Mouse (Mus musculus) gonadal fat pad, adult 2 months (tissue): Measurements from ENCODE around the gene Zmym3. TPM values are rescaled to one million over a fixed set of nuclear protein-coding genes. Genes with fewer than 3 reads are reported as not detected.
"Not testable (repeated sequence)": the region's sequence is repeated elsewhere in the genome, so short reads cannot be mapped to it uniquely, and the experiment has no call there.

Source experiments
- DNase-seq: peaks from one replicate; pipeline ENCODE4 v3.0.0-alpha.2; 2012; ENCODE audit warnings: low read depth
- polyA plus RNA-seq: library from polyadenylated mRNA; depleted of rRNA; stranded (reverse); fragments of >200 nt; gene quantifications from 2 replicates; pipeline ENCODE4 v1.2.3, GENCODE M21; 2012; rRNA removed

Gene Zmym3
- polyA plus RNA-seq, 1 experiment, result 45.6 TPM

DNA sequence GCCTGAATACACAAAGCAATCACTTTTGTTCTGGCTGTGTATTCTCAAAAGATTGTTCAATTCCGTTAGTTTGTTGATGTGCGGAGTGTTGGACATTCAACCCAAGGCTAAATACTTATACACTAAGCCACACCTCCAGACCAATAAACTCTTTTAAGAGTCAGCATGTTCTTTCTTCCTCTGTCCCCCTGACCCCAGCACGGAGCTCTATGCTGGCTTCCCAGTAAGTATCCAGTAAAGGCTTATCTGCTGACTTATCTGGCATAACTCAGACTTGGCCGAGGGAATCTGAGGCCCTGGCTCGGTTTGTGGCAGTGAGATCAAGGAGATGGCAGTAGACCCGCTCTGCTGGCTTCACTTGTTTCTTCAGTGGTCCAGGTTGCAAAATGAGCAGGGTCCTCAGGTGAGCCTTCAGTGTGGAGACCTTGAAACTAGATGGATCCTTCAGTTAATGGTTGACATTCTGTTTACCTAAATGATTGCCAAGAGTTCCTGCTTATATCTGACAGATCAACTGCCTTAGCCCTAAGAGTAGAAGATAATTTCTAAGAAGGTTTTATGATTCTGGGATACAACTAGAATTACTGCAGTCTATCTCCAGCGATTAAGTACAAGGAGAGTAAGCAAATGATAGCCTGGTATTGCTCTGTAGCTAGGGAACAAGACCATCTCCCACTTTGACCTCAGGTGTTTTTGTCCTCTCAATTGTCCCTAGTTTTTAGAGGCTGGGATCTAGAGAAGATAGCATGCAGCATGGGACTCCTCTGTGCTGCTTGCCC, 44.3 kb downstream of the Zmym3 start, which contains the start of gene Gjb1:
Gjb1 (plus strand) TSS at position 189 of the 779 bp plus-strand sequence.
- DNase-seq, result no peak

DNA sequence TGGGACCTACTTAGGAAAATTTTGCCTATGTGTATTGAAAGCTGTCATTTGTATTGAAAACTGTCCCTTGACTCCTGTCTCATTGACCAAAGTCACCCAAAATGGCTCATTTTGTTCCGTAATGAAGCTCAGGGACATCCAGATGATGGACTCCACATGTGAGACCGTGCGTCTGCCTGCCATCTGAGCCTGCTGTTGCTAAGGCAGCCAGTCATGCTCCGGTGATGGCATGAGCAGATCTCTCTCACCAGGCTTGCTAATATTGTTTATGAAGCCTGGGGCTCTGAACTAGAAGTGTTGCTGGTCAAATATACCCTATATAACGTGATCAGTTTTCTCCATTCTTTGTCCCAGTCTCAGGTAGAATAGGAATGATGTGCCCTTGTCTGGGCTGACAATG, 47.7 kb downstream of the Zmym3 start:
- DNase-seq, result no peak

DNA sequence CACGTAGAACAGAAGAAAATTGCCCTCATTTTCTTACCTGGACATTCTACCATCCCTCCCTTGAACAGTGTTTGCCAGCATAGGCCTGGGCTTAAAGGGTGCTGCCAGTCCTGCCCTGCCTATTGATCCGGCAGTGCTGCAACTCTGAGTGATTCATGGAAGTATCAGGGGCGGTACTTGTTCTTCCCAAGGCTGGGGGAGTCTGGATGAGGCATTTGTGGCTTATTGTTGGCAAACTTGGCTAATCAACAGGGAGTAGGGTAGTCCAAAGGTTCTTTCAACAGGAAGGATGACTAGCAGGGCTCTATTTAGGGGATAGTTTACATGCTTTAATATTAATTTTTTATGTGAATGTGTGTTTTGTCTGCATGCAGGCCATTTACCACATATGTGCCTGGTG, 50.1 kb downstream of the Zmym3 start:
- no peak for DNase-seq

- DNase-seq, result no peak
Observed at GRCm38 (mm10) chrX:101369001-101369400, 51.6 kb downstream of the Zmym3 start.

- not testable (repeated sequence) for DNase-seq
Observed at GRCm38 (mm10) chrX:101358902-101359301, 61.7 kb downstream of the Zmym3 start.

Other genes with a start within 250 kb of the Zmym3 start
- gene Snx12, start 198.3 kb downstream of the Zmym3 start, polyA plus RNA-seq, result 16.7 and 23.9 TPM in 2 replicates
- gene Foxo4, start 166.3 kb downstream of the Zmym3 start, polyA plus RNA-seq, result 28.9 and 32.0 TPM in 2 replicates
- gene Gm614, start 156.9 kb downstream of the Zmym3 start, polyA plus RNA-seq, result 0.43 and 0.80 TPM in 2 replicates
- 7.3 TPM in 2 replicates for gene Il2rg, start 152.6 kb downstream of the Zmym3 start, polyA plus RNA-seq
- gene Gm20489, start 151.8 kb downstream of the Zmym3 start, polyA plus RNA-seq, result not detected in 2 replicates
- 67.4 and 91.2 TPM in 2 replicates for gene Med12, start 146.8 kb downstream of the Zmym3 start, polyA plus RNA-seq
- 0.19 and 0.46 TPM in 2 replicates for gene Nlgn3, start 121.7 kb downstream of the Zmym3 start, polyA plus RNA-seq
- gene Gjb1, start 44.5 kb downstream of the Zmym3 start, polyA plus RNA-seq, result 26.4 and 38.0 TPM in 2 replicates
- 127 and 145 TPM in 2 replicates for gene Nono, start 8.5 kb upstream of the Zmym3 start, polyA plus RNA-seq
- gene Itgb1bp2, start 28.2 kb upstream of the Zmym3 start, polyA plus RNA-seq, result 0.27 and 0.57 TPM in 2 replicates
- gene Taf1, start 111.9 kb upstream of the Zmym3 start, polyA plus RNA-seq, result 4.3 and 7.7 TPM in 2 replicates
- 123 and 125 TPM in 2 replicates for gene Ogt, start 219.2 kb upstream of the Zmym3 start, polyA plus RNA-seq